Mouse (Mus musculus) hematopoietic stem cell, adult 5-6 weeks (primary cell): ENCODE measurements at regions not wholly inside any gene's neighbourhood (a gene's known extent, or its start where the extent isn't known, plus 50 kb on each side); places are given as distances from the start of the nearest gene placed in this dataset.

Experiments
- ATAC-seq, 2 experiments: fragments of 125-278 bp in 1 of 2; replicated peaks in 1 of 2; 2 replicates each; pipeline ENCODE4 v1.8.0; 2016 to 2017; ENCODE audit warnings: inconsistent platforms in 2 of 2, mild to moderate bottlenecking in 2 of 2, moderate number of reproducible peaks in 2 of 2, low read depth in 1 of 2, moderate TSS enrichment in 1 of 2; ENCODE audit not compliant: low FRiP score in 2 of 2, poor library complexity in 2 of 2, severe bottlenecking in 2 of 2, insufficient read depth in 1 of 2, low TSS enrichment in 1 of 2

DNA sequence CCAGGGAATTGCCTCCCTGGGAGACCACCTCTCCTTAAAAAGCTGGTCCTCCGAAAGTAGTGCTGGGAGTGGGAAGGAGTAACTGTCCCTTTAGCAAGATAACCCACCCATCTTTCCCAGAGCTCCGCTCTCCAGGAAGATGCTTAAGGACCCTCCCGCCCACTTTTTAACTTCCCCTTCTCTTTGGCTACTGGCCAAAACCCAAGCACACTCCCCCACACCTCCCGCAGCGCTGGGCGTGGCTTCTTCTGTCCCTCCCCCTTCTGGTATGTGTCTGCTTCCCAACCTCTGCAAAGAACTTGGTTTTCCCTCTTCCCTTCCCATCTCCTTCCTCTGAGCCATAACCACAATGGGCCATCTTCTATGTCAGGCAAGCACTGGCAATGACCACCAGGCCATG, 85.4 kb downstream of the Rpap3 start:
- no peak for ATAC-seq

- no peak for ATAC-seq
Observed at GRCm38 (mm10) chr15:97619764-97620163, 85.9 kb downstream of the Rpap3 start.

DNA sequence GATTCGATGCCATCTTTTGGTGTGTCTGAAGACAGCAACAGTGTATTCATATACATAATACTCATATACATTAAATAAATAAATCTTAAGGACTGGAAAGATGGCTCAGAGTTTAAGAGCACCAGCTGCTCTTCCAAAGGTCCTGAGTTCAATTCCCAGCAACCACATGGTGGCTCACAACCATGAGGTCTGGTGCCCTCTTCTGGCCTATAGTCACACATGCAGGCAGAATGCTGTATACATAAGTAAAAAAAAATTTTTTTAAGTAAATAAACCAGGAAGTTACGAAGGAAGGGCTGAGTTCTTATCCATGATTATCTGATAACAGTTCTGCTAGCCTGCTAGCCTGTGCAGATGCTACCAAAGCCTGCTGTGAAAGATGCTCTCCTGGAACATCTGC, 93.3 kb downstream of the Rpap3 start:
- ATAC-seq: no peak

DNA sequence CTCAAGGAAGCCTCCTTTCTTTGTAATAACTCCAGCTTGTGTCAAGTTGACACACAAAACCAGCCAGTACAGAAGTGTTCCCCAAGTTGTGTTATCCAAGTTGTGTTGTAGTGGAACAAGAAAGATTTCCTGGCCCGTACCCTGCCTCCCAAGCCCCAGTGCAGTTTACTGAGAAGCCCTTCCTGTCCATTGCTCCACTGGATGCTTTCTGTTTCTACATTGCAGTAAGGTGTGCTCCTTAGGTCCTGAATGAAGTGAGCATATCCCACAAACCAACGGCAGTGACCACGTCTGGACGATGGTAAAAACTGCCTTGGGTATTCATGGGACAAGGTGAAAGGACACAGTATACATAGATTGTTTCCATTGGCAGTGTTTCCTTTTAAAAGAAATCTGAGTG, 94.9 kb downstream of the Rpap3 start:
- ATAC-seq: no peak

GRCm38 (mm10) chr15:97609496-97609895, 96.1 kb downstream of the Rpap3 start:
- ATAC-seq: no peak

GRCm38 (mm10) chr15:97608651-97609050, 97.0 kb downstream of the Rpap3 start:
- no peak for ATAC-seq

- no peak for ATAC-seq
Observed at GRCm38 (mm10) chr15:97607617-97608206, 97.9 kb downstream of the Rpap3 start.

GRCm38 (mm10) chr15:97606630-97607381, 98.8 kb downstream of the Rpap3 start:
- peak; percentile 42 to 53; a peak in 2 of 4 replicates for ATAC-seq

GRCm38 (mm10) chr15:97606232-97606629, 99.4 kb downstream of the Rpap3 start:
- no peak for ATAC-seq

DNA sequence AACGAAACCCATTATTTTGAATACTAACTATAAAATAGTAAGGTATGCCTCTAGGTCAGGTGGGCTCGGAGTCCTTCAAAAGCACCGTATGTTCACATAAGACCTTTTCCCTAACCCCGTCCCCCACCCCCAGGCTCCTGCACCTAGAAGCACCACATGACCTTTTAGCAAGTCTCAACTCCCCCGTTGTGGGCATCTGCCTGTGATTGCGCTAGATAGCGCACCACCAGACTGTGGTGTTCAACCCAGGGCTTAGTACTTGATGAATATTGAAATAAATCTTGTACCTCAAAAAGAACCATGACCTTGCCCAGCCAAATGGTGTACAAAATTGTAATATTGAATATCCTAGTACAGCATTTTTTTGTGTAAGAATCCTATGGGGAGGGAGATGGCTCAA, 99.8 kb downstream of the Rpap3 start:
- ATAC-seq: no peak

- no peak for ATAC-seq
Observed at GRCm38 (mm10) chr15:97603492-97603891, 102.1 kb downstream of the Rpap3 start.

DNA sequence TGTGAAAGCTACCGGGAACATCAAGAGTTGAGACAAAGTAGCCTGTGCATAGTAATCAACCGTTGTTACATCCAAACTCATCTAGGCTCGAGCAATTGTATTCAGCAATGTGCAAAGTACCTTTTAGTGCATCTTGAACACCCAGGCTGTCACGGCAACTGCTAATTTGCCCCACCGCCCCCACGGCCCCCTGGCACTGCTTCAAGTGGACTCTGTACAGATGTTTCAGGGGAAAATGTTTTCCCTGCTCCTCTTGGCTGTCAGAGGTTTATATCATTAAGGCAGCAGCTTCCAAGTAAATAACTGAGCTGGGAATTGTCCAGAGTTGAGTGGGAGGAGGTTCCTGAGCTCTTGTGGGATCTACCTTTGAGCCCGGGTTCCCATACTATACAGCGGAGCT, 107.4 kb downstream of the Rpap3 start:
- no peak for ATAC-seq

- ATAC-seq: no peak
Observed at GRCm38 (mm10) chr15:97596514-97597081, 109.0 kb downstream of the Rpap3 start.

DNA sequence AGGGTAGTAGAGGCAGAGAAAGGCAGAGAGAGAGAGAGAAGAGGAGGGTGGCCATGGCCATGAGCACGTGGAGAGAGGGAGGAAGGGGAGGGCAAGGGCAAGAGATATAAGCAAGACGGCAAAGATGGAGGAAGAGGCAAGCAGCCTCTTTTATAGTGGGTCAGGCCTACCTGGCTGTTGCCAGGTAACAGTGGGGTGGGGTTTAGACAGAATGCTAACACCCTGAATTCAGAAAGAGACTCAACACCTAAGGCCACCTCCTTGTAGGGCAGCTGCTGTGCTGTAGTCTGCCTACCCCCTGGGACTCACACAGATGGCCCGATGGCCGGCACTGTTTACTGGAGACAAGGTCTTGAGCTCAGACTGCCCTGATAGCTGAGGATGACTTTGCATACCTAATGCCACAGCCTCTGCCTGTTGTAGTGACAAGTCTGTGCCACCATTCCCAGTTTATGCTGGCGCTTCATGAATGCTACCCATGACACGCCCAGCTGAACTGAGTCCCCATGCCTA, 110.3 kb downstream of the Rpap3 start:
- ATAC-seq: no peak

DNA sequence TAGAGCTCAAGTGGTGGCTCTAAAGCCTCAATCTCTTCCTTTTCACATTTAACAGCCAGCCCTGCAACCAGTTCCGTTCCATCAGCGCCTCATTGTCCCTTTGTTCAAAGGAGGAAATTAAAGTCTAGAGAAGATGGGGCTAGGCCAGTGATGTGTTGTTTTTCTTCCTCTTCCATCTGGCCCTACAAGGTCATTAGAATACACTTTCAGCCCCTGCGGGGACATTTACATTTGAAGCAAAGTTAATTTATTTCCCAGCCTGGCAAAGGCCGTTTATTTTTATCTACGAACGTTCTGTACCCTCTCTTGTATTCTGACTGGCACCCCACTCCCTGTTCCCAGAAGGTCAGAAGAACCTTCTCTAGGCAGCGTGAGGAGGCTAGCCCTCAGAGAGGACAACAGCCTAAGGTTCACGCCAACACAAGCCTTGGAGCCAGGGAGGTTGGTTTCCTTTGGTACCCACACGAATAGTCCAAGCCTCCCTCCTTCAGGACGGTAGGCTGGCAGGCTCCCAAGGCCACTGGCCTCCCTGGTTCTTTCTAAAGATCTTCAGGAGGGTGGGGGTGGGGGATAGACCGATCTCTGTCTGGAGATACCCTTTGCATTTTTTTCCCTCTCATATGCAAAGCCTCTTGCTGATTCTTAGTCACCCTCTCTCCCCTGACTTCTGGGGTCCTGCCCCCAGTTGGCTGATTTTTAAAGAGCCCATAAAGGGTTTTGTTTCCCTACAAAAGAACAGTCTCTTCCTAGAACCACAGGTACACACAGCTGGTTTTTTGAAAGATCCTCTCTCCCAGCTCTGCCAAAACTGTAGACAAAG, 111.6 kb downstream of the Rpap3 start:
- ATAC-seq: no peak

GRCm38 (mm10) chr15:97592786-97593185, 112.8 kb downstream of the Rpap3 start:
- no peak for ATAC-seq

DNA sequence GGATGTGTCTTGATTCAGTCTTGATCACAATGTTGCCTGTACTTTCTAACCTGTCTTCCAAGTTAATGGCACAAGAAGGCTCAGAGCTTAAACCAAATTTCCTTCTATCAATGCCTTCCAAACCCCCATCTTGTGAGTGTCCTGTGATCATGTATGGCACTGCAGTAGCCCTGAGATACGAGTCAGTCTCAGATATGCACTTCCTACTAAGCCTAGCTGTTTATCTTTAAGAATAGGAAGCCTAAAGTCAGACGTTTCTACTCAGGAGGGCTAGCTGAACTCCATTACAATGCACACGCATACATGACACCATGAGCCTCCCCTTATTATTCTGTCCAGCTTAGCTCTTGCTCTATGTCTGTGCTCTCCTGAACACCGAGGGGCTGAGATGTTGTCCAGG, 114.2 kb downstream of the Rpap3 start:
- ATAC-seq: no peak
